Comparison of ENCODE assay signal across 8 mouse cellular contexts in genomic region chr8:104027161-104027821, GRCm38 (mm10).
DNase-seq lines count a peak whose midpoint lies in the region; ATAC-seq lines count a peak whose summit lies in the region.

No protein-coding gene starts in this region.

- no peaks in the 10 kb centered on the region for H3K27me3 ChIP-seq in intestine, embryonic 14.5 days (replicated peaks; ENCODE audit: control insufficient read depth, insufficient read depth, low read length)
- no peaks in the 10 kb centered on the region for H3K27me3 ChIP-seq in intestine, embryonic 15.5 days (replicated peaks)
- H3K27me3 ChIP-seq in hindbrain, embryonic 16.5 days (replicated peaks; ENCODE audit: control insufficient read depth, insufficient read depth, low read length), result no peaks in the 10 kb centered on the region
- peaks cover 4% of the 10 kb centered on the region; the same call in 1 of the 2 replicates for H3K27me3 ChIP-seq in midbrain, embryonic 13.5 days

- no peak overlapping the region for H3K27ac ChIP-seq in intestine, embryonic 14.5 days (ENCODE audit: low read depth)
- no peak overlapping the region for H3K27ac ChIP-seq in intestine, embryonic 15.5 days
- H3K27ac ChIP-seq in hindbrain, embryonic 16.5 days (ENCODE audit: low read depth, low read length), result no peak overlapping the region
- no peak overlapping the region for H3K27ac ChIP-seq in midbrain, embryonic 13.5 days

- H3K36me3 ChIP-seq in intestine, embryonic 14.5 days (ENCODE audit: control insufficient read depth, insufficient read depth, low read length), result no peaks in the 10 kb centered on the region
- H3K36me3 ChIP-seq in intestine, embryonic 15.5 days, result no peaks in the 10 kb centered on the region
- H3K36me3 ChIP-seq in hindbrain, embryonic 16.5 days (ENCODE audit: control insufficient read depth, insufficient read depth, low read length), result no peaks in the 10 kb centered on the region
- H3K36me3 ChIP-seq in midbrain, embryonic 13.5 days, result no peaks in the 10 kb centered on the region

- 72% methylated on average over 11 of the region's 11 CpGs for WGBS in intestine, embryonic 14.5 days
- 67% methylated on average over 11 of the region's 11 CpGs for WGBS in intestine, embryonic 15.5 days
- 70% methylated on average over 11 of the region's 11 CpGs for WGBS in hindbrain, embryonic 16.5 days
- 73% methylated on average over 11 of the region's 11 CpGs for WGBS in midbrain, embryonic 13.5 days

- intact Hi-C loops in gastrocnemius, postnatal 14 days (cut with DNase I; ENCODE audit: low total_unique reads), result loop anchor here (5.0 kb wide), 1 partner anchor 450 kb away; no protein-coding TSS in a partner anchor

- peaks cover 3% of the 10 kb centered on the region for H3K4me1 ChIP-seq in intestine, embryonic 14.5 days (replicated peaks; ENCODE audit: control insufficient read depth, insufficient read depth, low read length)
- 0 out of 2 replicates have a peak, but pooled peaks cover 7% of the 10 kb centered on the region for H3K4me1 ChIP-seq in intestine, embryonic 15.5 days (replicated peaks)
- no peaks in the 10 kb centered on the region for H3K4me1 ChIP-seq in hindbrain, embryonic 16.5 days (ENCODE audit: control insufficient read depth, insufficient read depth, low read depth, low read length)
- H3K4me1 ChIP-seq in midbrain, embryonic 13.5 days (replicated peaks), result peaks cover 3% of the 10 kb centered on the region; the same call in 1 of the 2 replicates

- no peak overlapping the region for H3K4me2 ChIP-seq in intestine, embryonic 14.5 days (ENCODE audit: low read length)
- no peak overlapping the region for H3K4me2 ChIP-seq in intestine, embryonic 15.5 days (replicated peaks)
- H3K4me2 ChIP-seq in hindbrain, embryonic 16.5 days (ENCODE audit: low read length), result no peak overlapping the region
- no peak overlapping the region for H3K4me2 ChIP-seq in midbrain, embryonic 13.5 days (replicated peaks)

- no peak for ATAC-seq in intestine, embryonic 14.5 days (replicated peaks; ENCODE audit: low FRiP score, low TSS enrichment, low read depth)
- ATAC-seq in intestine, embryonic 15.5 days, result no peak
- 0 out of 2 replicates have a peak, but pooled peaks have one; percentile 17 for ATAC-seq in hindbrain, embryonic 16.5 days
- ATAC-seq in midbrain, embryonic 13.5 days, result peak; percentile 2; the same call in 1 of the 2 replicates

- H3K9ac ChIP-seq in intestine, embryonic 14.5 days (ENCODE audit: low read length), result no peak overlapping the region
- H3K9ac ChIP-seq in intestine, embryonic 15.5 days, result no peak overlapping the region
- no peak overlapping the region for H3K9ac ChIP-seq in hindbrain, embryonic 16.5 days (ENCODE audit: low read depth, low read length)
- no peak overlapping the region for H3K9ac ChIP-seq in midbrain, embryonic 13.5 days (replicated peaks)

- peak; percentile 61 for DNase-seq in intestine, embryonic 14.5 days (ENCODE audit: low spot score)
- peak; percentile 78 for DNase-seq in ES-CJ7 (ENCODE audit: low read depth, low spot score)
- DNase-seq in adrenal gland, postnatal 25 days, result peak; percentile 25
- no peak for DNase-seq in spleen, postnatal 36 days (ENCODE audit: low spot score in 2 of 2)
- no peak for DNase-seq in gastrocnemius, postnatal 14 days

- no peak overlapping the region for H3K4me3 ChIP-seq in intestine, embryonic 14.5 days (ENCODE audit: low read depth, low read length)
- no peak overlapping the region for H3K4me3 ChIP-seq in intestine, embryonic 15.5 days (replicated peaks)
- H3K4me3 ChIP-seq in hindbrain, embryonic 16.5 days (ENCODE audit: low read length), result no peak overlapping the region
- H3K4me3 ChIP-seq in midbrain, embryonic 13.5 days (replicated peaks), result no peak overlapping the region

- H3K9me3 ChIP-seq in intestine, embryonic 14.5 days (ENCODE audit: control insufficient read depth, low read length), result peaks cover 13% of the 10 kb centered on the region; the same call in 1 of the 2 replicates
- H3K9me3 ChIP-seq in intestine, embryonic 15.5 days, result no peaks in the 10 kb centered on the region
- H3K9me3 ChIP-seq in hindbrain, embryonic 16.5 days (ENCODE audit: control insufficient read depth, low read length), result no peaks in the 10 kb centered on the region; the same call in 1 of the 2 replicates
- H3K9me3 ChIP-seq in midbrain, embryonic 13.5 days, result no peaks in the 10 kb centered on the region

Comparison
In these comparisons a context has a peak if more than half of its experiments do, and no peak if none do; other contexts are left out.
1. ATAC-seq: peak in hindbrain, embryonic 16.5 days (single experiment) and midbrain, embryonic 13.5 days (single experiment); none in intestine, embryonic 14.5 days (single experiment) and intestine, embryonic 15.5 days (single experiment).
2. DNase-seq: peak in intestine, embryonic 14.5 days (single experiment), ES-CJ7 (single experiment) and adrenal gland, postnatal 25 days (single experiment); none in spleen, postnatal 36 days (0 of 2) and gastrocnemius, postnatal 14 days (single experiment).